Mouse (Mus musculus): ENCODE data around the gene Rbl2. TPM values are rescaled to one million over a fixed set of nuclear protein-coding genes. Genes with fewer than 3 reads are reported as not detected.
A peak's percentile ranks its signal among the peaks of the same experiment; 100 is the strongest.

Gene Rbl2
- total and polyA plus RNA-seq, 3 experiments, result 2.9 to 8.4 TPM; not detected in 1

- peaks cover 0 to 4% of the 10 kb centered on the region in 2 experiments; a peak in 2 of 4 replicates for H3K4me1 ChIP-seq (ENCODE audit: control insufficient read depth in 1 of 2, insufficient read depth in 2 of 2, low read length in 2 of 2)
- H3K27ac ChIP-seq (ENCODE audit: control insufficient read depth, low read depth, low read length), result no peak overlapping the region
- H3K9ac ChIP-seq (ENCODE audit: control insufficient read depth, low read depth, low read length, poor library complexity, severe bottlenecking), result no peak overlapping the region
- H3K4me3 ChIP-seq (ENCODE audit: control insufficient read depth in 1 of 2, insufficient read depth in 1 of 2, low read depth in 2 of 2, low read length in 2 of 2), result no peak overlapping the region
- H3K9me3 ChIP-seq (replicated peaks; ENCODE audit: insufficient read depth, low read length), result no peaks in the 10 kb centered on the region
- H3K27me3 ChIP-seq (ENCODE audit: control insufficient read depth in 1 of 2, insufficient read depth in 2 of 2, low read length in 2 of 2), result no peaks in the 10 kb centered on the region
- no peaks in the 10 kb centered on the region for H3K79me2 ChIP-seq (ENCODE audit: control insufficient read depth, insufficient read depth, low read length, poor library complexity)
- H3K36me3 ChIP-seq (ENCODE audit: control insufficient read depth in 1 of 2, insufficient read depth in 2 of 2, low read length in 2 of 2), result peaks cover 0 to 7% of the 10 kb centered on the region in 2 experiments; a peak in 2 of 4 replicates
- DNase-seq (ENCODE audit: low read depth, low spot score), result no peak
- TF ChIP-seq KAT2A (conservative IDR thresholded peaks at IDR 0.05; ENCODE audit: low read depth, low read length) (no peak), SMC3 (IDR thresholded peaks at IDR 0.05; ENCODE audit: low read depth, low read length) (no peak), CHD2 (IDR thresholded peaks at IDR 0.05; ENCODE audit: low read length) (no peak), SIN3A (IDR thresholded peaks at IDR 0.05; ENCODE audit: low read length) (no peak), RAD21 (IDR thresholded peaks at IDR 0.05; ENCODE audit: low read depth, low read length) (no peak), HCFC1 (IDR thresholded peaks at IDR 0.05; ENCODE audit: low read depth, low read length) (no peak), POLR2A (IDR thresholded peaks at IDR 0.05; ENCODE audit: control insufficient read depth in 1 of 2, insufficient read depth in 1 of 2, low read depth in 1 of 2, low read length in 2 of 2, poor library complexity in 1 of 2) (no peak), ZC3H11A (IDR thresholded peaks at IDR 0.05; ENCODE audit: low read depth, low read length) (no peak), POLR2AphosphoS5 (IDR thresholded peaks at IDR 0.05; ENCODE audit: borderline replicate concordance, low read depth, low read length) (no peak), E2F4 (IDR thresholded peaks at IDR 0.05; ENCODE audit: borderline replicate concordance, low read depth, low read length) (no peak), MYC (IDR thresholded peaks at IDR 0.05; ENCODE audit: low read depth, low read length) (no peak), NRF1 (IDR thresholded peaks at IDR 0.05; ENCODE audit: insufficient read depth, low read depth, low read length, poor library complexity, severe bottlenecking) (no peak), ZNF384 (IDR thresholded peaks at IDR 0.05; ENCODE audit: low read depth, low read length) (no peak)
Observed at GRCm38 (mm10) chr8:91132731-91133130, 62.9 kb downstream of the Rbl2 start.

DNA sequence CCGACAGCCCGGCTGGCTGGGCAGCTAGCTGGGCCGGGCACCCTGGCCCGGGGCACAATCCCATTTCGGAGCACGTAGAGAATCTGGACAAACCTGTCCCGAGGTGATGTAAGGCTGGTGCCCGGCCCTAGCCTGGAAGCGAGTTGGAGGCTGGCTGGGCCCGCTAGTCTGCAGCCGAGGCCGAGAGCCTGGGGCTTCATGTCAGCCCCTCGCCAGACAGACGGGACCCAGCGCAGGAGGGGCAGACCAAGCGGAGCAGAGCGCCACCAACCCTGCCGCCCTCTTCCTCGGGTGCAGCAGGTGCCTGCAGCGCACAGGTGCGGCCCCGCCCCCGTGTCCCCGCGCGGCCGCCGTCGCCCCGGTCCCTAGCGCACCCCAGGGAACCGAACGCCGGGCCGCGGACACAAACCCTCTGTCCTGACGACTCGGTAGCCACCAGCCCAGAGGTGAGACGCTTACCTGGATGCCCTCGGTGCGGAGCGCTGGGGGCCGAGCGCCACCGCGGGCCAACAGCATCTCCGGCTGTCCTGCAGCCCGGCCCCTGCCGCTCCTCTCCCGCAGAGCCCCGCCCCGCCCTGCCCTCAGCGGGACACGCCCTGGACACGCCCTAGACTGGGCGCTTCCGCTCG lies 63.7 kb downstream of the Rbl2 start:
- Histone ChIP-seq H3K9ac (ENCODE audit: control insufficient read depth, low read depth, low read length, poor library complexity, severe bottlenecking) (peak overlapping the region; percentile 44), H3K36me3 (ENCODE audit: control insufficient read depth in 1 of 2, insufficient read depth in 2 of 2, low read length in 2 of 2) (peaks cover 0 to 7% of the 10 kb centered on the region in 2 experiments; a peak in 2 of 4 replicates), H3K4me3 (ENCODE audit: control insufficient read depth in 1 of 2, insufficient read depth in 1 of 2, low read depth in 2 of 2, low read length in 2 of 2) (peak overlapping the region; percentile 89 to 94), H3K27ac (ENCODE audit: control insufficient read depth, low read depth, low read length) (no peak overlapping the region), H3K79me2 (ENCODE audit: control insufficient read depth, insufficient read depth, low read length, poor library complexity) (no peaks in the 10 kb centered on the region), H3K4me1 (ENCODE audit: control insufficient read depth in 1 of 2, insufficient read depth in 2 of 2, low read length in 2 of 2) (peaks cover 0 to 4% of the 10 kb centered on the region in 2 experiments; a peak in 2 of 4 replicates), H3K9me3 (replicated peaks; ENCODE audit: insufficient read depth, low read length) (no peaks in the 10 kb centered on the region), H3K27me3 (ENCODE audit: control insufficient read depth in 1 of 2, insufficient read depth in 2 of 2, low read length in 2 of 2) (no peaks in the 10 kb centered on the region)
- no peak for DNase-seq (ENCODE audit: low read depth, low spot score)
- TF ChIP-seq GABPA (IDR thresholded peaks at IDR 0.05; ENCODE audit: low read depth, low read length), result no peak
- TF ChIP-seq POLR2A (IDR thresholded peaks at IDR 0.05; ENCODE audit: control insufficient read depth in 1 of 2, insufficient read depth in 1 of 2, low read depth in 1 of 2, low read length in 2 of 2, poor library complexity in 1 of 2), result peak; percentile 33 to 34; a peak in 1 of 4 replicates
- no peak for TF ChIP-seq CHD1 (IDR thresholded peaks at IDR 0.05; ENCODE audit: low read depth, low read length)
- TF ChIP-seq MYB (IDR thresholded peaks at IDR 0.05; ENCODE audit: low read depth, low read length), result no peak
- no peak for TF ChIP-seq MAX (IDR thresholded peaks at IDR 0.05; ENCODE audit: low read length)
- TF ChIP-seq ZNF384 (IDR thresholded peaks at IDR 0.05; ENCODE audit: low read depth, low read length), result no peak
- TF ChIP-seq TCF12 (IDR thresholded peaks at IDR 0.05; ENCODE audit: low read depth, low read length), result 0 out of 2 replicates have a peak, but pooled peaks have one; percentile 12
- peak; percentile 67 for TF ChIP-seq SIN3A (IDR thresholded peaks at IDR 0.05; ENCODE audit: low read length)
- no peak for TF ChIP-seq RAD21 (IDR thresholded peaks at IDR 0.05; ENCODE audit: low read depth, low read length)
- no peak for TF ChIP-seq ETS1 (IDR thresholded peaks at IDR 0.05; ENCODE audit: low read depth, low read length)
- TF ChIP-seq EP300 (IDR thresholded peaks at IDR 0.05; ENCODE audit: low read depth in 1 of 2, low read length in 2 of 2), result no peak
- TF ChIP-seq MYC (IDR thresholded peaks at IDR 0.05; ENCODE audit: low read depth, low read length), result no peak
- no peak; the same call in 1 of the 2 replicates for TF ChIP-seq ELF1 (IDR thresholded peaks at IDR 0.05; ENCODE audit: low read depth, low read length)
- TF ChIP-seq POLR2AphosphoS5 (IDR thresholded peaks at IDR 0.05; ENCODE audit: borderline replicate concordance, low read depth, low read length), result no peak
- TF ChIP-seq KAT2A (conservative IDR thresholded peaks at IDR 0.05; ENCODE audit: low read depth, low read length), result no peak; the same call in 1 of the 2 replicates
- peak; percentile 56; the same call in 1 of the 2 replicates for TF ChIP-seq MXI1 (IDR thresholded peaks at IDR 0.05; ENCODE audit: low read depth, low read length)
- no peak for TF ChIP-seq USF2 (IDR thresholded peaks at IDR 0.05; ENCODE audit: borderline replicate concordance in 1 of 2, insufficient read depth in 1 of 2, low read depth in 1 of 2, low read length in 2 of 2)
- no peak for TF ChIP-seq ZC3H11A (IDR thresholded peaks at IDR 0.05; ENCODE audit: low read depth, low read length)
- TF ChIP-seq POLR2AphosphoS2 (IDR thresholded peaks at IDR 0.05; ENCODE audit: low read length), result no peak
- no peak for TF ChIP-seq RCOR1 (IDR thresholded peaks at IDR 0.05; ENCODE audit: low read depth, low read length)
- no peak for TF ChIP-seq ZKSCAN1 (IDR thresholded peaks at IDR 0.05; ENCODE audit: low read depth, low read length)
- no peak for TF ChIP-seq UBTF (IDR thresholded peaks at IDR 0.05; ENCODE audit: borderline replicate concordance, insufficient read depth, low read depth, low read length)
- no peak for TF ChIP-seq SMC3 (IDR thresholded peaks at IDR 0.05; ENCODE audit: low read depth, low read length)
- no peak for TF ChIP-seq TBP (IDR thresholded peaks at IDR 0.05; ENCODE audit: low read depth, low read length)
